Mouse (Mus musculus) lung, postnatal 0 days (tissue): ENCODE measurements around the gene Ccdc18. TPM values are rescaled to one million over a fixed set of nuclear protein-coding genes. Genes with fewer than 3 reads are reported as not detected.
A peak's percentile ranks its signal among the peaks of the same experiment; 100 is the strongest.
"Not testable (repeated sequence)": the region's sequence is repeated elsewhere in the genome, so short reads cannot be mapped to it uniquely, and the experiment has no call there.

Source experiments
- ATAC-seq: fragments of 200-750 bp; cut with Nextera tagmentation; 2 replicates; pipeline ENCODE4 v1.8.0; 2017; ENCODE audit warnings: moderate library complexity
- DNase-seq: peaks from one replicate; pipeline ENCODE4 v3.0.0-alpha.2; 2016; ENCODE audit warnings: low spot score
- H3K27ac ChIP-seq: fragments of 300-500 bp; sonication (generic); 2 replicates; pipeline ENCODE4 v1.5.1; 2014; ENCODE audit warnings: antibody characterized with exemption, mild to moderate bottlenecking, low read length, mixed read lengths
- H3K27me3 ChIP-seq: fragments of 300-500 bp; sonication (generic); replicated peaks from 2 replicates; pipeline ENCODE4 v1.6.1; 2014; ENCODE audit warnings: low read length, mixed read lengths; ENCODE audit not compliant: insufficient read depth
- H3K36me3 ChIP-seq: fragments of 300-500 bp; sonication (generic); 2 replicates; pipeline ENCODE4 v1.6.1; 2014; ENCODE audit warnings: low read length, mixed read lengths; ENCODE audit not compliant: insufficient read depth
- H3K4me1 ChIP-seq: fragments of 300-500 bp; sonication (generic); 2 replicates; pipeline ENCODE4 v1.6.1; 2014; ENCODE audit warnings: antibody characterized with exemption, low read depth, low read length, mixed read lengths; ENCODE audit not compliant: insufficient read depth
- H3K4me2 ChIP-seq: fragments of 300-500 bp; sonication (generic); replicated peaks from 2 replicates; pipeline ENCODE4 v1.6.1; 2014; ENCODE audit warnings: low read depth, mild to moderate bottlenecking, low read length, moderate library complexity, mixed read lengths
- H3K4me3 ChIP-seq: fragments of 300-500 bp; sonication (generic); 2 replicates; pipeline ENCODE4 v1.5.1; 2014; ENCODE audit warnings: low read depth, low read length
- H3K9ac ChIP-seq: fragments of 300-500 bp; sonication (generic); replicated peaks from 2 replicates; pipeline ENCODE4 v1.6.1; 2014; ENCODE audit warnings: low read depth, mild to moderate bottlenecking
- H3K9me3 ChIP-seq: fragments of 300-500 bp; sonication (generic); 2 replicates; pipeline ENCODE4 v1.6.1; 2016; ENCODE audit warnings: low read length, mixed read lengths
- CTCF ChIP-seq: IDR thresholded peaks from 2 replicates; pipeline ENCODE4 v1.5.1; 2016; ENCODE audit warnings: antibody characterized with exemption, mild to moderate bottlenecking
- EP300 ChIP-seq: IDR thresholded peaks from 2 replicates; pipeline ENCODE4 v1.6.1; 2016; ENCODE audit warnings: antibody characterized with exemption, mild to moderate bottlenecking, control low read depth
- WGBS: fragments of 180-500 bp; shearing (Covaris S2); extraction: QIAGEN DNeasy Blood & Tissue Kit; methylation state at CpG from one replicate; pipeline ENCODE4 v1.1.7; 2014; 5-methylcytosine and 5-hydroxymethylcytosine counted together
- polyA plus RNA-seq: library from polyadenylated mRNA; unstranded; fragments of >200 nt; fragmentation: Nextera tagmentation; extraction: Ambion mirVana; gene quantifications from 2 replicates; pipeline ENCODE4 v1.2.1, GENCODE M21; 2015

The Ccdc18 gene
- polyA plus RNA-seq, 1 experiment from 2014 or later: 2.6 TPM

DNA sequence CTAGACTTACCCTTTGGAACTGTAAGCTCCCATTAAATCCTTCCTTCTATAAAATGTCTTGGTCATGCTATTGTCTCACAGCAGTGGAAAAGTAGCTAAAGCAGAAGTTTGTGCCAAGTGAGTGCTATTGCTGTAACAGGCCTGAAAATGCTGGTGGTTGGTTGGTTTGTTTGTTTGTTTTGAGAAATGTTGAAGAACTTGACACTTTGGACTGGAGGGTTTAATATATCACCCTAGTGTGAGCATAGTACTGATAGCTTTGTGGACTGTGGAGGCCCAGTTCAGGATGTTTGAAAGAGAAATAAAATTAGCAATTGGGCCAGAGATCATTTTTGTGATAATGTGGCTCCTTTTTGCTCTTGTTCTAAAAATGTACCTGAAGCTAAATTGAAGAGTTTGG lies 93.5 kb downstream of the Ccdc18 start:
- ATAC-seq (no peak), DNase-seq (no peak)
- TF ChIP-seq EP300 (no peak), CTCF (no peak)
- H3K9me3 ChIP-seq: no peaks in the 10 kb centered on the region
- H3K4me2 ChIP-seq: no peak overlapping the region
- no peak overlapping the region for H3K27ac ChIP-seq
- H3K27me3 ChIP-seq: no peaks in the 10 kb centered on the region
- no peaks in the 10 kb centered on the region for H3K36me3 ChIP-seq
- no peaks in the 10 kb centered on the region for H3K4me1 ChIP-seq
- no peak overlapping the region for H3K4me3 ChIP-seq
- H3K9ac ChIP-seq: no peak overlapping the region

DNA sequence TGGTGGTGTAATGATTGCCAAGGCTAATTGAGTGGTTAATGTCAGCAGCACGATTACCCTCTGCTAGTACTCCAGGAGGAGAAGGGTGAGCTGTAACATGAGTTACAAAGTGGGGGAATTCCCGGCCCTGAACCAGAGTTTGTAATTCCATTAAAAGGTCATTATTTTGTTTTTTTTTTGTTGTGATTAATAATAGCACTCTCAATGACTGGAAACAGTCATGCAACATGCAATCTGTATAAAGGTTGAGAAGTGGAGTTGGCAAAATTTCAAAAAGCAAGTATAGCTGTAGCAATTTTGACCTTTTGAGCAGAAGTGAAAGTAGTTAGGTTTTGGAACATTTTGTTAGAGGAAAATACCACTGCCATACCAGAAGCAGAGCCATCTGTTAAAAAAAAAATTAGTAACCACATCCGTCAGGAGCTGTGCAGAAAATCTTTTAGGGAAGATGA lies 113.7 kb downstream of the Ccdc18 start:
- DNase-seq: peak; percentile 84
- Histone ChIP-seq H3K4me2 (no peak overlapping the region), H3K9me3 (no peaks in the 10 kb centered on the region), H3K27ac (no peak overlapping the region), H3K9ac (no peak overlapping the region), H3K4me1 (no peaks in the 10 kb centered on the region), H3K4me3 (no peak overlapping the region), H3K36me3 (no peaks in the 10 kb centered on the region), H3K27me3 (no peaks in the 10 kb centered on the region)
- peak; percentile 47; the same call in 1 of the 2 replicates for TF ChIP-seq EP300
- TF ChIP-seq CTCF: no peak
- 45% methylated on average over 3 of the region's 3 CpGs for WGBS
- peak; percentile 26 for ATAC-seq

DNA sequence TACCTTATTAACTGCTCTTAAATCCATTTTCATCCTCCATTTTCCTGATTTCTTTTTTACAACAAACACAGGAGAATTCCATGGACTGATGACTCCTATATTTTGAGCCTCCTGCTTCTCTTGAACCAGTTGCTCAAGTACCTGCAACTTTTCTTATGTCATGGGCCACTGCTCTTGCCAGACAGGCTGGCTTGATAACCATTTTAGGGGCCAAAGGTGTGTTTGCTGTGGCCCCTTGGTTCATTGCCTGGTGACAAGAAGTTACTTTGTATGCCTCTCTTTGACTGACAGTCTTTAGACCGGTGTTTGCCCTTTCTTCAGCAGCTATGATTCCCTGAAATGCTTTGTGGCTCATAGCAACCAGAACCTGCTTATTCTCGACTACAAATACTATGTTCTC lies 117.4 kb downstream of the Ccdc18 start:
- Histone ChIP-seq H3K27ac (no peak overlapping the region), H3K4me1 (no peaks in the 10 kb centered on the region), H3K4me2 (no peak overlapping the region), H3K9ac (no peak overlapping the region), H3K4me3 (no peak overlapping the region), H3K27me3 (no peaks in the 10 kb centered on the region), H3K36me3 (no peaks in the 10 kb centered on the region), H3K9me3 (no peaks in the 10 kb centered on the region)
- 41% methylated on average over 2 of the region's 2 CpGs for WGBS
- DNase-seq (no peak), ATAC-seq (no peak)
- TF ChIP-seq EP300 (no peak), CTCF (no peak)

- Histone ChIP-seq H3K9ac (no peak overlapping the region), H3K27me3 (no peaks in the 10 kb centered on the region), H3K4me1 (no peaks in the 10 kb centered on the region), H3K36me3 (no peaks in the 10 kb centered on the region), H3K27ac (no peak overlapping the region), H3K4me2 (no peak overlapping the region), H3K9me3 (no peaks in the 10 kb centered on the region), H3K4me3 (no peak overlapping the region)
- no peak for ATAC-seq
- TF ChIP-seq EP300 (no peak), CTCF (no peak)
- 74% methylated on average over 5 of the region's 5 CpGs for WGBS
- DNase-seq: no peak
Measured at GRCm38 (mm10) chr5:108255259-108255658, 122.6 kb downstream of the Ccdc18 start.

DNA sequence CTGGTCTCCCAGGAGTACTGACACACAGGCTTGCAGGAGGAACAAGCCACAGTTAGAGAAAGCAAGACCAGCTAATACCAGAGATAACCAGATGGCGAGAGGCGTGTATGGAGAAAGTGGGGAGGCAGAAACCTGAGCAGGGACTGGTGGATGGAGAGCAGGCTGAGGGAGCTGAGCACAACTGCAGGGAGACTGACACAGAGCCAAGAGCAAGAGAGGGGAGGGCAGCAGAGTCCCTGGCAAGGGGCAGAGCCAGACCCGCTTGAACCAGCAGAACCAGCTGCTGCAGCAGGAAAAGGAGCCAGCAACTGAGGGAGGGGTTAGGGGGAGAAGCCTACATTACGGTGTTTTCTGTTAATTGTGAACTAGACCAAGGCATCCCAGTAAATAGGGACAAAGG lies 130.0 kb downstream of the Ccdc18 start:
- WGBS: 23% methylated on average over 4 of the region's 4 CpGs
- TF ChIP-seq EP300: no peak
- TF ChIP-seq CTCF: no peak
- ATAC-seq (no peak), DNase-seq (no peak)
- Histone ChIP-seq H3K9me3 (no peaks in the 10 kb centered on the region), H3K4me1 (no peaks in the 10 kb centered on the region), H3K27me3 (no peaks in the 10 kb centered on the region), H3K9ac (no peak overlapping the region), H3K4me2 (no peak overlapping the region), H3K36me3 (no peaks in the 10 kb centered on the region), H3K4me3 (no peak overlapping the region), H3K27ac (no peak overlapping the region)

- H3K4me1 ChIP-seq, H3K9ac ChIP-seq, H3K27ac ChIP-seq, H3K36me3 ChIP-seq, H3K27me3 ChIP-seq, DNase-seq, H3K9me3 ChIP-seq, H3K4me2 ChIP-seq, H3K4me3 ChIP-seq, ATAC-seq: not testable (repeated sequence)
- 70% methylated on average over 1 of the region's 1 CpGs for WGBS
Measured at GRCm38 (mm10) chr5:108263785-108264184, 131.1 kb downstream of the Ccdc18 start.

GRCm38 (mm10) chr5:108266990-108267389 lies 134.3 kb downstream of the Ccdc18 start:
- ATAC-seq (no peak), DNase-seq (no peak)
- no peaks in the 10 kb centered on the region for H3K36me3 ChIP-seq
- H3K9me3 ChIP-seq: no peaks in the 10 kb centered on the region
- H3K27ac ChIP-seq: no peak overlapping the region
- H3K4me1 ChIP-seq: no peaks in the 10 kb centered on the region
- H3K9ac ChIP-seq: no peak overlapping the region
- no peak overlapping the region for H3K4me2 ChIP-seq
- TF ChIP-seq CTCF (no peak), EP300 (no peak)
- H3K27me3 ChIP-seq: no peaks in the 10 kb centered on the region
- H3K4me3 ChIP-seq: no peak overlapping the region
